Mouse (Mus musculus): ENCODE measurements around the gene 4931406P16Rik.
A peak's percentile ranks its signal among the peaks of the same experiment; 100 is the strongest.
"Not testable (repeated sequence)": the region's sequence is repeated elsewhere in the genome, so short reads cannot be mapped to it uniquely, and the experiment has no call there.

4931406P16Rik gene

GRCm38 (mm10) chr7:34218496-34218895 lies 94.9 kb downstream of the 4931406P16Rik start:
- DNase-seq (ENCODE audit: extremely low read depth, insufficient read length, low spot score), result no peak

- DNase-seq (ENCODE audit: extremely low read depth, insufficient read length, low spot score), result no peak
Measured at GRCm38 (mm10) chr7:34216474-34216873, 96.9 kb downstream of the 4931406P16Rik start.

- DNase-seq (ENCODE audit: extremely low read depth, insufficient read length, low spot score), result no peak
Measured at GRCm38 (mm10) chr7:34215481-34215880, 97.9 kb downstream of the 4931406P16Rik start.

- DNase-seq (ENCODE audit: extremely low read depth, insufficient read length, low spot score), result no peak
Measured at GRCm38 (mm10) chr7:34214644-34215043, 98.7 kb downstream of the 4931406P16Rik start.

- DNase-seq (ENCODE audit: extremely low read depth, insufficient read length, low spot score), result no peak
Measured at GRCm38 (mm10) chr7:34213281-34213680, 100.1 kb downstream of the 4931406P16Rik start.

GRCm38 (mm10) chr7:34208027-34208745 lies 105.2 kb downstream of the 4931406P16Rik start:
- no peak for DNase-seq (ENCODE audit: extremely low read depth, insufficient read length, low spot score)

GRCm38 (mm10) chr7:34206331-34206730 lies 107.0 kb downstream of the 4931406P16Rik start:
- no peak for DNase-seq (ENCODE audit: extremely low read depth, insufficient read length, low spot score)

GRCm38 (mm10) chr7:34202147-34202546 lies 111.2 kb downstream of the 4931406P16Rik start:
- not testable (repeated sequence) for DNase-seq (ENCODE audit: extremely low read depth, insufficient read length, low spot score)

- no peak for DNase-seq (ENCODE audit: extremely low read depth, insufficient read length, low spot score)
Measured at GRCm38 (mm10) chr7:34200829-34201228, 112.5 kb downstream of the 4931406P16Rik start.

- DNase-seq (ENCODE audit: extremely low read depth, insufficient read length, low spot score), result peak; percentile 20
Measured at GRCm38 (mm10) chr7:34198346-34198745, 115.0 kb downstream of the 4931406P16Rik start.

GRCm38 (mm10) chr7:34196132-34197128 lies 116.9 kb downstream of the 4931406P16Rik start, which contains the start of gene Pdcd2l:
TSS of gene Pdcd2l (minus strand) at chr7:34196661.
- DNase-seq (ENCODE audit: extremely low read depth, insufficient read length, low spot score), result peak; percentile 84

- DNase-seq (ENCODE audit: extremely low read depth, insufficient read length, low spot score), result no peak
Measured at GRCm38 (mm10) chr7:34195632-34196031, 117.7 kb downstream of the 4931406P16Rik start.

- no peak for DNase-seq (ENCODE audit: extremely low read depth, insufficient read length, low spot score)
Measured at GRCm38 (mm10) chr7:34192825-34193224, 120.5 kb downstream of the 4931406P16Rik start.

GRCm38 (mm10) chr7:34189376-34189989 lies 123.9 kb downstream of the 4931406P16Rik start:
- no peak for DNase-seq (ENCODE audit: extremely low read depth, insufficient read length, low spot score)

All from 3134 (cell line).